Mouse (Mus musculus) adrenal gland, adult 18-20 months (tissue): ENCODE measurements at regions not wholly inside any gene's neighbourhood (a gene's known extent, or its start where the extent isn't known, plus 50 kb on each side); places are given as distances from the start of the nearest gene placed in this dataset.
A peak's percentile ranks its signal among the peaks of the same experiment; 100 is the strongest.

Experiments
- DNase-seq, 2 experiments: peaks; one replicate each; pipeline ENCODE4 v3.0.0; 2021 to 2022; ENCODE audit warnings: low spot score in 2 of 2

- DNase-seq: no peak
Measured at GRCm38 (mm10) chr12:25923772-25924171, 491.3 kb downstream of the Rnf144a start.

GRCm38 (mm10) chr12:25905614-25906013 is 509.4 kb downstream of the Rnf144a start:
- DNase-seq: no peak

GRCm38 (mm10) chr12:25896543-25896942 is 518.5 kb downstream of the Rnf144a start:
- DNase-seq: no peak

- no peak for DNase-seq
Measured at GRCm38 (mm10) chr12:25895691-25896090, 519.4 kb downstream of the Rnf144a start.

- no peak for DNase-seq
Measured at GRCm38 (mm10) chr12:25891391-25892167, 523.5 kb downstream of the Rnf144a start.

GRCm38 (mm10) chr12:25890722-25891121 is 524.3 kb downstream of the Rnf144a start:
- peak in 1 of 2 experiments; percentile 4 for DNase-seq

- DNase-seq: no peak
Measured at GRCm38 (mm10) chr12:25883771-25884171, 531.3 kb downstream of the Rnf144a start.

- no peak for DNase-seq
Measured at GRCm38 (mm10) chr12:25871816-25872215, 543.2 kb downstream of the Rnf144a start.

GRCm38 (mm10) chr12:25871001-25871461 is 544.0 kb downstream of the Rnf144a start:
- no peak for DNase-seq

GRCm38 (mm10) chr12:25869846-25870245 is 545.2 kb downstream of the Rnf144a start:
- no peak for DNase-seq

- DNase-seq: peak in 1 of 2 experiments; percentile 25
Measured at GRCm38 (mm10) chr12:25865063-25865462, 550.0 kb downstream of the Rnf144a start.

GRCm38 (mm10) chr12:25864113-25864852 is 550.8 kb downstream of the Rnf144a start:
- DNase-seq: peak in 1 of 2 experiments; percentile 33

GRCm38 (mm10) chr12:25861100-25861499 is 554.0 kb downstream of the Rnf144a start:
- no peak for DNase-seq

- no peak for DNase-seq
Measured at GRCm38 (mm10) chr12:25858397-25858796, 556.7 kb downstream of the Rnf144a start.

- no peak for DNase-seq
Measured at GRCm38 (mm10) chr12:25830057-25830456, 585.0 kb downstream of the Rnf144a start.

GRCm38 (mm10) chr12:25827961-25828360 is 587.1 kb downstream of the Rnf144a start:
- DNase-seq: no peak

GRCm38 (mm10) chr12:25826928-25827327 is 588.1 kb downstream of the Rnf144a start:
- no peak for DNase-seq

GRCm38 (mm10) chr12:25826451-25826850 is 588.6 kb downstream of the Rnf144a start:
- no peak for DNase-seq

GRCm38 (mm10) chr12:25816248-25816647 is 598.8 kb downstream of the Rnf144a start:
- no peak for DNase-seq

GRCm38 (mm10) chr12:25795092-25795491 is 620.0 kb downstream of the Rnf144a start:
- no peak for DNase-seq

GRCm38 (mm10) chr12:25794571-25794970 is 620.5 kb downstream of the Rnf144a start:
- DNase-seq: no peak

GRCm38 (mm10) chr12:25792571-25793075 is 622.4 kb downstream of the Rnf144a start:
- no peak for DNase-seq
